Mouse (Mus musculus): ENCODE results near the gene Adgrd1. TPM values are rescaled to one million over a fixed set of nuclear protein-coding genes. Genes with fewer than 3 reads are reported as not detected.

Gene Adgrd1
- polyA plus RNA-seq, 1 experiment from 2014 or later: 0.11 TPM

GRCm38 (mm10) chr5:129164911-129165584 is 68.5 kb downstream of the Adgrd1 start:
- Histone ChIP-seq H3K9me3 (no peaks in the 10 kb centered on the region), H3K9ac (replicated peaks) (no peak overlapping the region), H3K27me3 (no peaks in the 10 kb centered on the region), H3K27ac (replicated peaks) (no peak overlapping the region), H3K4me1 (peaks cover 10% of the 10 kb centered on the region), H3K4me2 (replicated peaks) (no peak overlapping the region), H3K4me3 (no peak overlapping the region), H3K36me3 (no peaks in the 10 kb centered on the region)
- WGBS: 92% methylated on average over 10 of the region's 10 CpGs
- ATAC-seq (ENCODE audit: low FRiP score, low read depth): no peak

- no peak overlapping the region for H3K4me3 ChIP-seq
- 85% methylated on average over 7 of the region's 7 CpGs for WGBS
Observed at GRCm38 (mm10) chr5:129165595-129165994, 69.0 kb downstream of the Adgrd1 start.

GRCm38 (mm10) chr5:129169090-129169489 is 72.5 kb downstream of the Adgrd1 start:
- WGBS: 74% methylated on average over 5 of the region's 5 CpGs
- Histone ChIP-seq H3K27me3 (no peaks in the 10 kb centered on the region; the same call in 1 of the 2 replicates), H3K4me2 (replicated peaks) (no peak overlapping the region), H3K4me3 (no peak overlapping the region), H3K27ac (replicated peaks) (peak overlapping the region; percentile 25; the same call in 1 of the 2 replicates), H3K9ac (replicated peaks) (no peak overlapping the region), H3K4me1 (peaks cover 10% of the 10 kb centered on the region), H3K9me3 (no peaks in the 10 kb centered on the region), H3K36me3 (no peaks in the 10 kb centered on the region)
- ATAC-seq (ENCODE audit: low FRiP score, low read depth): no peak

More at GRCm38 (mm10) chr5:129165595-129165994, 69.0 kb downstream of the Adgrd1 start:
- no peaks in the 10 kb centered on the region for H3K36me3 ChIP-seq
- H3K27ac ChIP-seq (replicated peaks): no peak overlapping the region
- no peaks in the 10 kb centered on the region for H3K9me3 ChIP-seq
- no peak overlapping the region for H3K4me2 ChIP-seq (replicated peaks)
- no peak overlapping the region for H3K9ac ChIP-seq (replicated peaks)
- no peak for ATAC-seq (ENCODE audit: low FRiP score, low read depth)
- no peaks in the 10 kb centered on the region for H3K27me3 ChIP-seq
- peaks cover 10% of the 10 kb centered on the region for H3K4me1 ChIP-seq

GRCm38 (mm10) chr5:129169567-129169966 is 73.0 kb downstream of the Adgrd1 start:
- Histone ChIP-seq H3K9ac (replicated peaks) (no peak overlapping the region), H3K4me2 (replicated peaks) (no peak overlapping the region), H3K9me3 (no peaks in the 10 kb centered on the region), H3K27me3 (no peaks in the 10 kb centered on the region; the same call in 1 of the 2 replicates), H3K36me3 (no peaks in the 10 kb centered on the region), H3K4me1 (peaks cover 10% of the 10 kb centered on the region), H3K4me3 (no peak overlapping the region), H3K27ac (replicated peaks) (peak overlapping the region; percentile 58)
- WGBS: 15% methylated on average over 4 of the region's 4 CpGs
- ATAC-seq (ENCODE audit: low FRiP score, low read depth): peak; percentile 56; the same call in 1 of the 2 replicates

GRCm38 (mm10) chr5:129172533-129172932 is 76.0 kb downstream of the Adgrd1 start:
- Histone ChIP-seq H3K27me3 (no peaks in the 10 kb centered on the region; the same call in 1 of the 2 replicates), H3K4me2 (replicated peaks) (no peak overlapping the region), H3K4me3 (no peak overlapping the region), H3K4me1 (peaks cover 14% of the 10 kb centered on the region), H3K9ac (replicated peaks) (no peak overlapping the region), H3K9me3 (no peaks in the 10 kb centered on the region), H3K27ac (replicated peaks) (no peak overlapping the region), H3K36me3 (no peaks in the 10 kb centered on the region)
- ATAC-seq (ENCODE audit: low FRiP score, low read depth): no peak
- WGBS: 91% methylated on average over 6 of the region's 6 CpGs

GRCm38 (mm10) chr5:129175925-129176324 is 79.4 kb downstream of the Adgrd1 start:
- Histone ChIP-seq H3K4me3 (no peak overlapping the region), H3K4me2 (replicated peaks) (no peak overlapping the region), H3K27ac (replicated peaks) (no peak overlapping the region), H3K36me3 (no peaks in the 10 kb centered on the region), H3K9me3 (no peaks in the 10 kb centered on the region), H3K9ac (replicated peaks) (no peak overlapping the region), H3K27me3 (peaks cover 14% of the 10 kb centered on the region), H3K4me1 (peaks cover 4% of the 10 kb centered on the region; the same call in 1 of the 2 replicates)
- WGBS: 18% methylated on average over 3 of the region's 3 CpGs
- ATAC-seq (ENCODE audit: low FRiP score, low read depth): no peak

GRCm38 (mm10) chr5:129177697-129178511 is 81.4 kb downstream of the Adgrd1 start:
- Histone ChIP-seq H3K4me3 (no peak overlapping the region), H3K27ac (replicated peaks) (no peak overlapping the region), H3K4me1 (peaks cover 10% of the 10 kb centered on the region; the same call in 1 of the 2 replicates), H3K4me2 (replicated peaks) (no peak overlapping the region), H3K36me3 (no peaks in the 10 kb centered on the region), H3K9ac (replicated peaks) (peak overlapping the region; percentile 15; the same call in 1 of the 2 replicates), H3K9me3 (no peaks in the 10 kb centered on the region), H3K27me3 (peaks cover 18% of the 10 kb centered on the region)
- peak; percentile 58; the same call in 1 of the 2 replicates for ATAC-seq (ENCODE audit: low FRiP score, low read depth)
- WGBS: 54% methylated on average over 14 of the region's 14 CpGs

- no peaks in the 10 kb centered on the region for H3K36me3 ChIP-seq
- H3K4me1 ChIP-seq: peaks cover 10% of the 10 kb centered on the region; the same call in 1 of the 2 replicates
- no peaks in the 10 kb centered on the region for H3K9me3 ChIP-seq
- H3K27me3 ChIP-seq: peaks cover 18% of the 10 kb centered on the region
- H3K9ac ChIP-seq (replicated peaks): no peak overlapping the region
- H3K27ac ChIP-seq (replicated peaks): no peak overlapping the region
- WGBS: 84% methylated on average over 6 of the region's 6 CpGs
- no peak overlapping the region for H3K4me2 ChIP-seq (replicated peaks)
- H3K4me3 ChIP-seq: no peak overlapping the region
- no peak for ATAC-seq (ENCODE audit: low FRiP score, low read depth)
Observed at GRCm38 (mm10) chr5:129179356-129179755, 82.8 kb downstream of the Adgrd1 start.

- Histone ChIP-seq H3K36me3 (no peaks in the 10 kb centered on the region), H3K4me2 (replicated peaks) (no peak overlapping the region), H3K27ac (replicated peaks) (no peak overlapping the region), H3K9me3 (no peaks in the 10 kb centered on the region), H3K4me1 (peaks cover 10% of the 10 kb centered on the region; the same call in 1 of the 2 replicates), H3K4me3 (no peak overlapping the region), H3K27me3 (peaks cover 18% of the 10 kb centered on the region), H3K9ac (replicated peaks) (no peak overlapping the region)
- ATAC-seq (ENCODE audit: low FRiP score, low read depth): no peak
- WGBS: 88% methylated on average over 17 of the region's 17 CpGs
Observed at GRCm38 (mm10) chr5:129179995-129180714, 83.6 kb downstream of the Adgrd1 start.

- Histone ChIP-seq H3K9me3 (no peaks in the 10 kb centered on the region), H3K4me1 (peaks cover 10% of the 10 kb centered on the region; the same call in 1 of the 2 replicates), H3K4me2 (replicated peaks) (no peak overlapping the region), H3K4me3 (no peak overlapping the region), H3K36me3 (no peaks in the 10 kb centered on the region), H3K27ac (replicated peaks) (no peak overlapping the region), H3K9ac (replicated peaks) (no peak overlapping the region), H3K27me3 (peaks cover 18% of the 10 kb centered on the region)
- WGBS: 88% methylated on average over 13 of the region's 13 CpGs
- no peak for ATAC-seq (ENCODE audit: low FRiP score, low read depth)
Observed at GRCm38 (mm10) chr5:129180715-129181228, 84.2 kb downstream of the Adgrd1 start.

GRCm38 (mm10) chr5:129181450-129181849 is 84.9 kb downstream of the Adgrd1 start:
- H3K27me3 ChIP-seq: peaks cover 18% of the 10 kb centered on the region
- H3K27ac ChIP-seq (replicated peaks): no peak overlapping the region
- ATAC-seq (ENCODE audit: low FRiP score, low read depth): no peak
- 0 out of 2 replicates have a peak, but pooled peaks cover 6% of the 10 kb centered on the region for H3K4me1 ChIP-seq
- no peak overlapping the region for H3K4me3 ChIP-seq
- no peak overlapping the region for H3K4me2 ChIP-seq (replicated peaks)
- H3K9me3 ChIP-seq: no peaks in the 10 kb centered on the region
- no peaks in the 10 kb centered on the region for H3K36me3 ChIP-seq
- WGBS: 67% methylated on average over 5 of the region's 5 CpGs
- H3K9ac ChIP-seq (replicated peaks): no peak overlapping the region

All from midbrain, embryonic 12.5 days (tissue).